Mouse (Mus musculus): Measurements from ENCODE around the gene Noc3l.

Gene Noc3l

DNA sequence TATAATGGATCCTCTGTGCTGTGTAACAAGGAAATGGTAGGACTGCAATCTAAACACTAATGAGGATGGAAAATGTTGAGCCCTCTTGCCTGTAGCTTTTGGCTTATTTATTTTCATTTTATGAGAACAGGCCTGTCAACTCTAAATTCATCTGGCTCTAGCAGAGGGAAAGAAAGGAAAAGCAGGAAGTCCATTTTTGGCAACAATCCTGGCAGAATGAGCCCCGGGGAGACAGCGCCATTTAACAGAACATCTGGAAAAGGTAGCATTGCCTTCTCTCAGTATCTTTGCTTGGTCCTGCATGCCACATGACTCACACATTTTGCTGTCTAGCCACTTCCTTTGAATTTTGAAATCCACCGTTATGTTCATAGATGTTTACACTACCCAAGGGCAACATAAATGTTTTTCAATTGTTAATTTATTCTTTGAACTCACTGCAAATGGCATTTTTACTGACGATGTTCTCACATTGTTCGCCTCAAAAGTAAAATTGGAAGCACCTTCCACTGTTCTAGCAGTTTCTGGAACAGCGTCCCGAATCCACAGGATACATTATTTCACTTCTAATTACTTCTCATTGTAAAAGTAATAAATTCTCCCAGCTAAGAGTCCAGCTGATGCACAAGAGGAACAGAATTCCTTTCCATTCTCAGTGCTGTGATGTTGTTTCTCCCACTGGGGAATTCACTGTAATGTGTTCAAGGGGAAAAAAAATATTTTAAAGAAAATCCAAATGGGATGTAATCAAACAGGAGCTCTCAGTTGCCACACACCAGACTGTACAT is 60.2 kb downstream of the Noc3l start:
- DNase-seq (ENCODE audit: low read depth, low spot score): peak; percentile 9

GRCm38 (mm10) chr19:38758056-38758455 is 61.0 kb downstream of the Noc3l start:
- no peak for DNase-seq (ENCODE audit: low read depth, low spot score)

DNA sequence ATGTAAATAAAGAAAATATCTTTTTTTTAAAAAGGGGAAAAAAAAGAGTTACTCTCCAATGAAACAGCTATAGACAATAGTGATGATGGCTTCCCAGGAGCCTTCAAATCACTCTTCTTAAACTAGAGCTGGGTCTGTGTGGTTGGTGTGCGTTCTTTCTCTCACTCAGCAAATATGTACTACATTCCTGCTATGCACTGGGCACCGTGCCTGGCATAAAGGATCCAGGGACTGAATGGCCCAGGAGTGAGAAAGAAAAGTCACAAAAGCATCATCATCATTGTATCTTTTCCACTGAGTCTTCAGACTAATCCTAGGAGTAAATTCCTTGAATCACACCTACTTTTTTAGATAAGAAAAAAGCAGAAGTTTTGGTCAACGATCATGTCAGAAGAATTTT is 61.9 kb downstream of the Noc3l start:
- no peak for DNase-seq (ENCODE audit: low read depth, low spot score)

- DNase-seq (ENCODE audit: low read depth, low spot score): peak; percentile 10
Measured at GRCm38 (mm10) chr19:38750192-38750591, 68.8 kb downstream of the Noc3l start.

DNA sequence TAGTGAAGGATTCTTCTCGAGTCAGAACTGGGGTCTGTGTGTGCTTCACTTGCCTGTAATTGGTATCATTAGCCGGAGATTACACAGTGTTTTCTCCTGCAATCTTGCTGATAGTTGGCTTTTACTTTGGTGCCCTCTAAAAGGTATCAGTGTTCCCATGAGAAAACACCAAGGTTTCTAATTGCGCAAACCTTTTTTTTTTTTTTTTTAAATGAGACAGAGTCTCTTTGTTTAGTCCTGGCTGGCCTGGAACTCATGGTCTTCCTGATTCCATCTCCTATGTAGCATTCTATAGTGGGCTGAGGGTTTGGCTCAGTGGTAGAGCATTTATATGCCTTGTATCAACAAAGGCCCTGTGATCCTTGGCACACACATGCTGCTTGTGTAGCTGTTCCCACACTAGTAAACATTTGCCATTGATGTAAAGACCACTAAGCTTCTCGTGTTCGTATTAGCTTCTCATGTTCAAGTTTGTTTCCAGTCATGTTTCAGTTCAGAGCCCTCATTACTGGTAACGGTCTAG is 72.5 kb downstream of the Noc3l start:
- DNase-seq (ENCODE audit: low read depth, low spot score): no peak

DNA sequence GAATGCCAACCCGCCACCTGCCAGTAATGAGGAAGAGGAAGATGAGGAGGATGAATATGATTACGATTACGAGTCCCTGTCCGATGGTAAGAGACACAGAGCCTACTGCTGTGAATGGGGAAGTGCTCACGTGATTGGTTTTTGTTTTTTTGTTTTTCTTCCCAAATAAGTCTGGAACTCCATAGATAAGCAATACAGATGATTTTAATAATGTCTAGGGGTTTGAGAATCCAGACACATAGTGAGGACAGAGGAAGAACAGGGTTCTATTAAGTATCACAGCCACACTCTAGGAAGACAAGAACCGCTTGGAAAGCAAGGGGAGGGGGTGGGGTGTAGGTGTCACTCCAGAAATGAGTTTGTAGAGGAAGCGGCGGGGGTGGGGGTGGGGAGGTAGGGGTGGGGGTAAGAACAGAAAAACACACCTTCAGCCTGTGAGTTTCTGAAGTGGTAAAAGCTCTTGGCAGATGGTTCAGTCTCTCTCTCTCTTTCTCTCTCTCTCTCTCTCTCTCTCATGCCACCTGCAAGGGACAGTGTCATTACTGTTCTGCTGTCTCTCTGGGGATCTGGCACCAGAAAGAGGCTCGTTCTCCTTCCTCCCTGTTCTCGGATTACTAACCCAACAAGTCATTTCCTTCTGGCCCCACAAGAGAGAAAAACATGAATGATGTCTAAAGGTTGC is 73.1 kb downstream of the Noc3l start:
- no peak for DNase-seq (ENCODE audit: low read depth, low spot score)

DNA sequence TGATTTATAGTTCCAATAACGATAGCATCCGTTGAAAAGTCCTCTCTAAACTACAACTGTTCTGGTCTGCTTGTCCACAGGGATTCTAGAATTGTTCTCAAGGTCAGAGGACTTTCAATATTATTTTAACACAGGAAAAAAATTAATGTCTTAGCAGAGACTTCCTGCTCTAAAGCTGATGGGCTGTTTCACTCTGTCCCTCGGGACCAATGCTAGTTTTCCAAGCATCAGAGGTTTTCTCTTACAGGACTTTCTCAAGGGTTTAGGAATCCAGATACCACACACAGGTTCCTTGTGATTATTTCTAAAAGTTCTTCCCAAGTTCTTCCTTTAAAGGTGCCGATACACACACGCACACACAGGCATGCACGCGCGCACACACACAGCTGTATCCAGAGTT is 74.5 kb downstream of the Noc3l start:
- no peak for DNase-seq (ENCODE audit: low read depth, low spot score)

Measured in brain, adult 2 months (tissue).